Comparison of ENCODE assay signal across 9 mouse cellular contexts in genomic region chr6:118373294-118373693, GRCm38 (mm10). TPM values are rescaled to one million over a fixed set of nuclear protein-coding genes. Genes with fewer than 3 reads are reported as not detected.
DNase-seq lines count a peak whose midpoint lies in the region; ATAC-seq and TF ChIP-seq lines count a peak whose summit lies in the region.
"Had no signal": no experiment of that assay in that cellular context is flagged by ENCODE, and none has a peak within 500 bp of the region (broad histone marks: within the 10 kb centered on the region; RNA-seq: fewer than 3 reads in every experiment).

No protein-coding gene starts in this region.

- no peak for TF ChIP-seq POLR2A in spleen, adult 2 months (IDR thresholded peaks at IDR 0.05; ENCODE audit: low read depth, low read length)
- no peak for TF ChIP-seq POLR2A in lung, adult 2 months (IDR thresholded peaks at IDR 0.05; ENCODE audit: borderline replicate concordance, extremely low read depth, low read depth, low read length)

- H3K27me3 ChIP-seq in spleen, adult 2 months (ENCODE audit: control insufficient read depth, insufficient read depth, low read length) = no peaks in the 10 kb centered on the region
- no peaks in the 10 kb centered on the region for H3K27me3 ChIP-seq in splenic B cell, adult 2 months (ENCODE audit: control insufficient read depth, insufficient read depth, low read length, poor library complexity, severe bottlenecking)

- ATAC-seq in cerebellum, adult (ENCODE audit: insufficient number of reproducible peaks, low FRiP score, low TSS enrichment) = no peak

- no peaks in the 10 kb centered on the region for H3K36me3 ChIP-seq in spleen, adult 2 months (ENCODE audit: control insufficient read depth, insufficient read depth, low read length)
- no peaks in the 10 kb centered on the region for H3K36me3 ChIP-seq in splenic B cell, adult 2 months (ENCODE audit: control insufficient read depth, insufficient read depth, low read length, poor library complexity, severe bottlenecking)

- no peak overlapping the region for H3K4me3 ChIP-seq in spleen, adult 2 months (ENCODE audit: extremely low read depth, insufficient read depth, insufficient read length)
- H3K4me3 ChIP-seq in lung, adult 2 months (replicated peaks; ENCODE audit: extremely low read depth, low read depth, low read length) = no peak overlapping the region
- H3K4me3 ChIP-seq: myocyte had no signal

- H3K27ac ChIP-seq in spleen, adult 2 months (ENCODE audit: insufficient read depth, low read length) = no peak overlapping the region

- H3K4me1 ChIP-seq in spleen, adult 2 months (ENCODE audit: control insufficient read depth, insufficient read depth, insufficient read length) = no peaks in the 10 kb centered on the region
- no peaks in the 10 kb centered on the region for H3K4me1 ChIP-seq in lung, adult 2 months (ENCODE audit: control insufficient read depth, insufficient read depth, low read length)

- DNase-seq in cerebellum, adult 11 months = peak; percentile 30
- DNase-seq in spleen, adult 2 months (ENCODE audit: low read depth in 1 of 2, low spot score in 2 of 2) = no peak
- DNase-seq in spleen, postnatal 36 days (ENCODE audit: low spot score in 2 of 2) = no peak
- DNase-seq in cerebellum, postnatal 4 days (ENCODE audit: low spot score in 2 of 2) = peak; percentile 55 to 76
- DNase-seq in heart, postnatal 4 days = peak; percentile 69
- peak; percentile 31 for DNase-seq in lung, adult 2 months
- peak; percentile 34 for DNase-seq in splenic B cell, adult 2 months (ENCODE audit: low read depth, low spot score)

- 0 out of 2 replicates have a peak, but pooled peaks have one; percentile 19 for TF ChIP-seq CTCF in spleen, adult 2 months (IDR thresholded peaks at IDR 0.05; ENCODE audit: extremely low read depth, insufficient read depth, insufficient read length, insufficient replicate concordance)
- peak; percentile 60 for TF ChIP-seq CTCF in lung, adult 2 months (IDR thresholded peaks at IDR 0.05; ENCODE audit: insufficient read depth, low read length)

- WGBS in spleen, adult 2 months = 34% methylated on average over 5 of the region's 5 CpGs
- WGBS in lung, adult 2 months = 31% methylated on average over 5 of the region's 5 CpGs

RNA-seq across cellular contexts. Expression of gene Bms1, which starts 46.0 kb away (rescaled TPM):
- polyA plus RNA-seq in spleen, adult 2 months (2012; rRNA removed) = 3.5 and 3.8 TPM in 2 replicates
- total RNA-seq in heart, postnatal 4 days (2021) = 10 to 100 TPM; 19.9 to 23.6 TPM
- 4.4 and 6.2 TPM in 2 replicates for polyA plus RNA-seq in lung, adult 2 months (2012; rRNA removed)

Comparison
In these comparisons a context has a peak if more than half of its experiments do, and no peak if none do; other contexts are left out.
1. DNase-seq: peak in cerebellum, adult 11 months (single experiment), cerebellum, postnatal 4 days (2 of 2), heart, postnatal 4 days (single experiment), lung, adult 2 months (single experiment) and splenic B cell, adult 2 months (single experiment); none in spleen, adult 2 months (0 of 2) and spleen, postnatal 36 days (0 of 2).